Mouse (Mus musculus) limb, embryonic 15.5 days (tissue): ENCODE measurements at regions not wholly inside any gene's neighbourhood (a gene's known extent, or its start where the extent isn't known, plus 50 kb on each side); places are given as distances from the start of the nearest gene placed in this dataset.
A peak's percentile ranks its signal among the peaks of the same experiment; 100 is the strongest.

ENCODE experiments used
- ATAC-seq: fragments of 200-750 bp; cut with Nextera tagmentation; 2 replicates; pipeline ENCODE4 v1.8.0; 2017; ENCODE audit warnings: low read depth, moderate TSS enrichment; ENCODE audit not compliant: insufficient number of reproducible peaks, low FRiP score, low TSS enrichment
- H3K27ac ChIP-seq: fragments of 300-500 bp; sonication (generic); 2 replicates; pipeline ENCODE4 v1.5.1; 2015; ENCODE audit warnings: moderate library complexity, mild to moderate bottlenecking, inconsistent platforms
- H3K27me3 ChIP-seq: fragments of 300-500 bp; sonication (generic); 2 replicates; pipeline ENCODE4 v1.6.1; 2015; ENCODE audit warnings: inconsistent platforms
- H3K36me3 ChIP-seq: fragments of 300-500 bp; sonication (generic); 2 replicates; pipeline ENCODE4 v1.6.1; 2015; ENCODE audit warnings: inconsistent platforms
- H3K4me1 ChIP-seq: fragments of 300-500 bp; sonication (generic); 2 replicates; pipeline ENCODE4 v1.6.1; 2015; ENCODE audit warnings: inconsistent platforms
- H3K4me2 ChIP-seq: fragments of 300-500 bp; sonication (generic); 2 replicates; pipeline ENCODE4 v1.6.1; 2015; ENCODE audit warnings: mild to moderate bottlenecking, inconsistent platforms
- H3K4me3 ChIP-seq: fragments of 300-500 bp; sonication (generic); 2 replicates; pipeline ENCODE4 v1.5.1; 2015; ENCODE audit warnings: mild to moderate bottlenecking, inconsistent platforms
- H3K9ac ChIP-seq: fragments of 300-500 bp; sonication (generic); 2 replicates; pipeline ENCODE4 v1.6.1; 2015; ENCODE audit warnings: inconsistent platforms
- H3K9me3 ChIP-seq: fragments of 300-500 bp; sonication (generic); 2 replicates; pipeline ENCODE4 v1.6.1; 2016; ENCODE audit warnings: inconsistent platforms
- WGBS: fragments of 180-500 bp; shearing (Covaris S2); methylation state at CpG from one replicate; pipeline ENCODE4 v1.1.7; 2015; 5-methylcytosine and 5-hydroxymethylcytosine counted together

- peak; percentile 63; the same call in 1 of the 2 replicates for ATAC-seq
- Histone ChIP-seq H3K27ac (no peak overlapping the region), H3K9me3 (no peaks in the 10 kb centered on the region), H3K4me1 (0 out of 2 replicates have a peak, but pooled peaks cover 6% of the 10 kb centered on the region), H3K4me2 (no peak overlapping the region), H3K27me3 (0 out of 2 replicates have a peak, but pooled peaks cover 4% of the 10 kb centered on the region), H3K36me3 (no peaks in the 10 kb centered on the region), H3K4me3 (no peak overlapping the region), H3K9ac (no peak overlapping the region)
- WGBS: 18% methylated on average over 5 of the region's 5 CpGs
These were observed 397.5 kb downstream of the Fgf9 start for GRCm38 (mm10) chr14:58467856-58468255.

- Histone ChIP-seq H3K4me3 (no peak overlapping the region), H3K27me3 (no peaks in the 10 kb centered on the region), H3K36me3 (no peaks in the 10 kb centered on the region), H3K27ac (no peak overlapping the region), H3K4me2 (no peak overlapping the region), H3K4me1 (no peaks in the 10 kb centered on the region), H3K9ac (no peak overlapping the region), H3K9me3 (no peaks in the 10 kb centered on the region)
- WGBS: 81% methylated on average over 5 of the region's 5 CpGs
- no peak for ATAC-seq
These were observed 376.5 kb downstream of the Fgf9 start for GRCm38 (mm10) chr14:58446776-58447354.

GRCm38 (mm10) chr14:58444496-58444895 is 374.1 kb downstream of the Fgf9 start:
- H3K4me2 ChIP-seq: no peak overlapping the region
- ATAC-seq: no peak
- H3K9ac ChIP-seq: no peak overlapping the region
- no peaks in the 10 kb centered on the region for H3K36me3 ChIP-seq
- no peaks in the 10 kb centered on the region for H3K27me3 ChIP-seq
- no peaks in the 10 kb centered on the region for H3K9me3 ChIP-seq
- H3K27ac ChIP-seq: no peak overlapping the region
- H3K4me1 ChIP-seq: no peaks in the 10 kb centered on the region
- H3K4me3 ChIP-seq: no peak overlapping the region
- WGBS: 45% methylated on average over 4 of the region's 4 CpGs

- no peak for ATAC-seq
- Histone ChIP-seq H3K36me3 (no peaks in the 10 kb centered on the region), H3K4me2 (no peak overlapping the region), H3K27me3 (no peaks in the 10 kb centered on the region), H3K9ac (no peak overlapping the region), H3K4me3 (no peak overlapping the region), H3K9me3 (no peaks in the 10 kb centered on the region), H3K4me1 (no peaks in the 10 kb centered on the region), H3K27ac (no peak overlapping the region)
- WGBS: 86% methylated on average over 3 of the region's 3 CpGs
These were observed 372.2 kb downstream of the Fgf9 start for GRCm38 (mm10) chr14:58442501-58442900.

- no peak overlapping the region for H3K4me3 ChIP-seq
- WGBS: 59% methylated on average over 2 of the region's 2 CpGs
- ATAC-seq: no peak
These were observed 369.6 kb downstream of the Fgf9 start for GRCm38 (mm10) chr14:58439963-58440362.

GRCm38 (mm10) chr14:58436096-58436495 is 365.7 kb downstream of the Fgf9 start:
- 68% methylated on average over 3 of the region's 3 CpGs for WGBS
- no peak for ATAC-seq

More at GRCm38 (mm10) chr14:58439963-58440362, 369.6 kb downstream of the Fgf9 start:
- Histone ChIP-seq H3K4me2 (no peak overlapping the region), H3K9ac (no peak overlapping the region), H3K4me1 (no peaks in the 10 kb centered on the region), H3K27me3 (no peaks in the 10 kb centered on the region), H3K36me3 (no peaks in the 10 kb centered on the region), H3K27ac (no peak overlapping the region), H3K9me3 (no peaks in the 10 kb centered on the region)

GRCm38 (mm10) chr14:58426472-58426871 is 356.1 kb downstream of the Fgf9 start:
- Histone ChIP-seq H3K4me2 (no peak overlapping the region), H3K9me3 (no peaks in the 10 kb centered on the region), H3K4me3 (no peak overlapping the region), H3K27ac (no peak overlapping the region), H3K9ac (no peak overlapping the region), H3K27me3 (0 out of 2 replicates have a peak, but pooled peaks cover 3% of the 10 kb centered on the region), H3K36me3 (no peaks in the 10 kb centered on the region), H3K4me1 (no peaks in the 10 kb centered on the region)
- ATAC-seq: no peak
- 57% methylated on average over 6 of the region's 6 CpGs for WGBS

More at GRCm38 (mm10) chr14:58436096-58436495, 365.7 kb downstream of the Fgf9 start:
- Histone ChIP-seq H3K36me3 (no peaks in the 10 kb centered on the region), H3K9me3 (no peaks in the 10 kb centered on the region), H3K27me3 (no peaks in the 10 kb centered on the region), H3K4me2 (no peak overlapping the region), H3K4me3 (no peak overlapping the region), H3K4me1 (no peaks in the 10 kb centered on the region), H3K9ac (no peak overlapping the region), H3K27ac (no peak overlapping the region)

GRCm38 (mm10) chr14:58421904-58422303 is 351.6 kb downstream of the Fgf9 start:
- Histone ChIP-seq H3K27me3 (no peaks in the 10 kb centered on the region), H3K4me2 (no peak overlapping the region), H3K36me3 (no peaks in the 10 kb centered on the region), H3K4me1 (no peaks in the 10 kb centered on the region), H3K27ac (no peak overlapping the region), H3K9me3 (no peaks in the 10 kb centered on the region), H3K9ac (no peak overlapping the region), H3K4me3 (no peak overlapping the region)
- ATAC-seq: no peak
- WGBS: 36% methylated on average over 5 of the region's 5 CpGs

GRCm38 (mm10) chr14:58417545-58417944 is 347.2 kb downstream of the Fgf9 start:
- H3K4me2 ChIP-seq: no peak overlapping the region
- H3K9ac ChIP-seq: no peak overlapping the region
- 47% methylated on average over 1 of the region's 1 CpGs for WGBS
- no peaks in the 10 kb centered on the region for H3K9me3 ChIP-seq
- H3K36me3 ChIP-seq: no peaks in the 10 kb centered on the region
- no peak for ATAC-seq
- no peaks in the 10 kb centered on the region for H3K27me3 ChIP-seq
- H3K4me1 ChIP-seq: no peaks in the 10 kb centered on the region
- H3K27ac ChIP-seq: no peak overlapping the region
- H3K4me3 ChIP-seq: no peak overlapping the region

- Histone ChIP-seq H3K4me1 (no peaks in the 10 kb centered on the region), H3K9ac (no peak overlapping the region), H3K27ac (no peak overlapping the region), H3K4me2 (no peak overlapping the region), H3K36me3 (no peaks in the 10 kb centered on the region), H3K9me3 (no peaks in the 10 kb centered on the region), H3K4me3 (no peak overlapping the region), H3K27me3 (no peaks in the 10 kb centered on the region)
- ATAC-seq: no peak
- WGBS: 83% methylated on average over 9 of the region's 9 CpGs
These were observed 321.8 kb downstream of the Fgf9 start for GRCm38 (mm10) chr14:58392055-58392726.

GRCm38 (mm10) chr14:58390741-58391140 is 320.4 kb downstream of the Fgf9 start:
- Histone ChIP-seq H3K4me2 (no peak overlapping the region), H3K27me3 (no peaks in the 10 kb centered on the region), H3K9me3 (no peaks in the 10 kb centered on the region), H3K4me3 (no peak overlapping the region), H3K36me3 (no peaks in the 10 kb centered on the region), H3K9ac (no peak overlapping the region), H3K4me1 (no peaks in the 10 kb centered on the region), H3K27ac (no peak overlapping the region)
- no peak for ATAC-seq
- 79% methylated on average over 2 of the region's 2 CpGs for WGBS

- Histone ChIP-seq H3K27ac (no peak overlapping the region), H3K36me3 (no peaks in the 10 kb centered on the region), H3K9me3 (no peaks in the 10 kb centered on the region), H3K4me3 (no peak overlapping the region), H3K9ac (no peak overlapping the region), H3K27me3 (no peaks in the 10 kb centered on the region), H3K4me2 (no peak overlapping the region), H3K4me1 (no peaks in the 10 kb centered on the region)
- WGBS: 65% methylated on average over 9 of the region's 9 CpGs
- ATAC-seq: no peak
These were observed 317.1 kb downstream of the Fgf9 start for GRCm38 (mm10) chr14:58387348-58388000.
